Mouse (Mus musculus): ENCODE results near the gene Rbfox1. TPM values are rescaled to one million over a fixed set of nuclear protein-coding genes. Genes with fewer than 3 reads are reported as not detected.

Gene Rbfox1
- polyA plus RNA-seq, 1 experiment from 2014 or later = 2.9 TPM

- WGBS = 78% methylated on average over 4 of the region's 4 CpGs
- Histone ChIP-seq H3K4me2 (replicated peaks) (no peak overlapping the region), H3K27me3 (no peaks in the 10 kb centered on the region), H3K4me1 (no peaks in the 10 kb centered on the region), H3K9me3 (no peaks in the 10 kb centered on the region), H3K4me3 (no peak overlapping the region), H3K9ac (no peak overlapping the region), H3K27ac (no peak overlapping the region), H3K36me3 (no peaks in the 10 kb centered on the region)
- ATAC-seq (ENCODE audit: insufficient number of reproducible peaks, insufficient read depth, low FRiP score, low TSS enrichment) = no peak
Observed at GRCm38 (mm10) chr16:5997136-5997535, 112.0 kb downstream of the Rbfox1 start.

- Histone ChIP-seq H3K4me3 (no peak overlapping the region), H3K4me1 (no peaks in the 10 kb centered on the region), H3K27me3 (no peaks in the 10 kb centered on the region), H3K27ac (no peak overlapping the region), H3K9me3 (no peaks in the 10 kb centered on the region), H3K4me2 (replicated peaks) (no peak overlapping the region), H3K36me3 (no peaks in the 10 kb centered on the region), H3K9ac (no peak overlapping the region)
- ATAC-seq (ENCODE audit: insufficient number of reproducible peaks, insufficient read depth, low FRiP score, low TSS enrichment) = no peak
- 94% methylated on average over 4 of the region's 4 CpGs for WGBS
Observed at GRCm38 (mm10) chr16:5997651-5998050, 112.5 kb downstream of the Rbfox1 start.

- whole genome bisulfite sequencing = 56% methylated on average over 1 of the region's 1 CpGs
Observed at GRCm38 (mm10) chr16:6000016-6000415, 114.9 kb downstream of the Rbfox1 start.

GRCm38 (mm10) chr16:6006996-6007395 is 121.8 kb downstream of the Rbfox1 start:
- ATAC-seq (ENCODE audit: insufficient number of reproducible peaks, insufficient read depth, low FRiP score, low TSS enrichment) = no peak
- no peaks in the 10 kb centered on the region for H3K27me3 ChIP-seq
- no peaks in the 10 kb centered on the region for H3K4me1 ChIP-seq
- no peaks in the 10 kb centered on the region for H3K36me3 ChIP-seq
- H3K9me3 ChIP-seq = no peaks in the 10 kb centered on the region
- H3K4me3 ChIP-seq = no peak overlapping the region
- H3K9ac ChIP-seq = no peak overlapping the region
- no peak overlapping the region for H3K27ac ChIP-seq
- no peak overlapping the region for H3K4me2 ChIP-seq (replicated peaks)

More at GRCm38 (mm10) chr16:6000016-6000415, 114.9 kb downstream of the Rbfox1 start:
- no peak for ATAC-seq (ENCODE audit: insufficient number of reproducible peaks, insufficient read depth, low FRiP score, low TSS enrichment)
- no peaks in the 10 kb centered on the region for H3K9me3 ChIP-seq
- no peaks in the 10 kb centered on the region for H3K4me1 ChIP-seq
- no peak overlapping the region for H3K4me3 ChIP-seq
- H3K27me3 ChIP-seq = no peaks in the 10 kb centered on the region
- H3K27ac ChIP-seq = no peak overlapping the region
- H3K4me2 ChIP-seq (replicated peaks) = no peak overlapping the region
- no peaks in the 10 kb centered on the region for H3K36me3 ChIP-seq
- H3K9ac ChIP-seq = no peak overlapping the region

GRCm38 (mm10) chr16:6012853-6013252 is 127.7 kb downstream of the Rbfox1 start:
- no peak for ATAC-seq (ENCODE audit: insufficient number of reproducible peaks, insufficient read depth, low FRiP score, low TSS enrichment)

GRCm38 (mm10) chr16:6018639-6019038 is 133.5 kb downstream of the Rbfox1 start:
- WGBS = 51% methylated on average over 5 of the region's 5 CpGs
- Histone ChIP-seq H3K27me3 (no peaks in the 10 kb centered on the region), H3K4me2 (replicated peaks) (no peak overlapping the region), H3K9me3 (no peaks in the 10 kb centered on the region), H3K27ac (no peak overlapping the region), H3K9ac (no peak overlapping the region), H3K4me3 (no peak overlapping the region), H3K4me1 (no peaks in the 10 kb centered on the region), H3K36me3 (no peaks in the 10 kb centered on the region)
- ATAC-seq (ENCODE audit: insufficient number of reproducible peaks, insufficient read depth, low FRiP score, low TSS enrichment) = no peak

More at GRCm38 (mm10) chr16:6012853-6013252, 127.7 kb downstream of the Rbfox1 start:
- Histone ChIP-seq H3K4me1 (no peaks in the 10 kb centered on the region), H3K9me3 (no peaks in the 10 kb centered on the region), H3K27ac (no peak overlapping the region), H3K4me3 (no peak overlapping the region), H3K27me3 (no peaks in the 10 kb centered on the region), H3K4me2 (replicated peaks) (no peak overlapping the region), H3K9ac (no peak overlapping the region), H3K36me3 (no peaks in the 10 kb centered on the region)
- 76% methylated on average over 3 of the region's 3 CpGs for WGBS

- Histone ChIP-seq H3K36me3 (no peaks in the 10 kb centered on the region), H3K4me3 (no peak overlapping the region), H3K9me3 (no peaks in the 10 kb centered on the region), H3K4me2 (replicated peaks) (no peak overlapping the region), H3K4me1 (no peaks in the 10 kb centered on the region), H3K27ac (no peak overlapping the region), H3K27me3 (no peaks in the 10 kb centered on the region), H3K9ac (no peak overlapping the region)
- 31% methylated on average over 1 of the region's 1 CpGs for WGBS
- ATAC-seq (ENCODE audit: insufficient number of reproducible peaks, insufficient read depth, low FRiP score, low TSS enrichment) = no peak
Observed at GRCm38 (mm10) chr16:6019361-6019760, 134.2 kb downstream of the Rbfox1 start.

GRCm38 (mm10) chr16:6031280-6031679 is 146.1 kb downstream of the Rbfox1 start:
- Histone ChIP-seq H3K4me1 (no peaks in the 10 kb centered on the region), H3K9me3 (no peaks in the 10 kb centered on the region), H3K4me2 (replicated peaks) (no peak overlapping the region), H3K36me3 (no peaks in the 10 kb centered on the region), H3K4me3 (no peak overlapping the region), H3K27ac (no peak overlapping the region), H3K9ac (no peak overlapping the region), H3K27me3 (no peaks in the 10 kb centered on the region)
- 71% methylated on average over 1 of the region's 1 CpGs for WGBS
- no peak for ATAC-seq (ENCODE audit: insufficient number of reproducible peaks, insufficient read depth, low FRiP score, low TSS enrichment)

- Histone ChIP-seq H3K36me3 (no peaks in the 10 kb centered on the region), H3K27ac (no peak overlapping the region), H3K9ac (no peak overlapping the region), H3K4me2 (replicated peaks) (no peak overlapping the region), H3K27me3 (no peaks in the 10 kb centered on the region), H3K4me3 (no peak overlapping the region), H3K9me3 (no peaks in the 10 kb centered on the region), H3K4me1 (no peaks in the 10 kb centered on the region)
- 91% methylated on average over 7 of the region's 7 CpGs for WGBS
- no peak for ATAC-seq (ENCODE audit: insufficient number of reproducible peaks, insufficient read depth, low FRiP score, low TSS enrichment)
Observed at GRCm38 (mm10) chr16:6032563-6032962, 147.4 kb downstream of the Rbfox1 start.

GRCm38 (mm10) chr16:6034876-6035275 is 149.7 kb downstream of the Rbfox1 start:
- Histone ChIP-seq H3K9ac (no peak overlapping the region), H3K4me1 (no peaks in the 10 kb centered on the region), H3K9me3 (no peaks in the 10 kb centered on the region), H3K4me3 (no peak overlapping the region), H3K4me2 (replicated peaks) (no peak overlapping the region), H3K27ac (no peak overlapping the region), H3K36me3 (no peaks in the 10 kb centered on the region), H3K27me3 (no peaks in the 10 kb centered on the region)
- 78% methylated on average over 3 of the region's 3 CpGs for WGBS
- no peak for ATAC-seq (ENCODE audit: insufficient number of reproducible peaks, insufficient read depth, low FRiP score, low TSS enrichment)

- Histone ChIP-seq H3K27ac (no peak overlapping the region), H3K4me1 (no peaks in the 10 kb centered on the region), H3K4me3 (no peak overlapping the region), H3K9ac (no peak overlapping the region), H3K4me2 (replicated peaks) (no peak overlapping the region), H3K9me3 (no peaks in the 10 kb centered on the region), H3K27me3 (no peaks in the 10 kb centered on the region), H3K36me3 (no peaks in the 10 kb centered on the region)
- no peak for ATAC-seq (ENCODE audit: insufficient number of reproducible peaks, insufficient read depth, low FRiP score, low TSS enrichment)
- WGBS = 71% methylated on average over 7 of the region's 7 CpGs
Observed at GRCm38 (mm10) chr16:6037009-6037408, 151.9 kb downstream of the Rbfox1 start.

GRCm38 (mm10) chr16:6042766-6043165 is 157.6 kb downstream of the Rbfox1 start:
- Histone ChIP-seq H3K4me3 (no peak overlapping the region), H3K4me2 (replicated peaks) (no peak overlapping the region), H3K27me3 (no peaks in the 10 kb centered on the region), H3K9ac (no peak overlapping the region), H3K27ac (no peak overlapping the region), H3K4me1 (no peaks in the 10 kb centered on the region), H3K9me3 (no peaks in the 10 kb centered on the region), H3K36me3 (no peaks in the 10 kb centered on the region)
- ATAC-seq (ENCODE audit: insufficient number of reproducible peaks, insufficient read depth, low FRiP score, low TSS enrichment) = no peak
- 88% methylated on average over 3 of the region's 3 CpGs for WGBS

- 92% methylated on average over 1 of the region's 1 CpGs for WGBS
Observed at GRCm38 (mm10) chr16:6048601-6049000, 163.4 kb downstream of the Rbfox1 start.

More at GRCm38 (mm10) chr16:6048601-6049000, 163.4 kb downstream of the Rbfox1 start:
- Histone ChIP-seq H3K27me3 (no peaks in the 10 kb centered on the region), H3K4me3 (no peak overlapping the region), H3K4me2 (replicated peaks) (no peak overlapping the region), H3K9ac (no peak overlapping the region), H3K9me3 (no peaks in the 10 kb centered on the region), H3K27ac (no peak overlapping the region), H3K4me1 (no peaks in the 10 kb centered on the region), H3K36me3 (no peaks in the 10 kb centered on the region)
- no peak for ATAC-seq (ENCODE audit: insufficient number of reproducible peaks, insufficient read depth, low FRiP score, low TSS enrichment)

Measured in embryonic facial prominence, embryonic 12.5 days (tissue).